Mouse (Mus musculus) embryonic fibroblast, embryonic 13.5 days (primary cell): ENCODE data around the gene Fars2.

Source experiments
- CTCF ChIP-seq: IDR thresholded peaks from 2 replicates; pipeline ENCODE4 v1.5.1; 2011; ENCODE audit warnings: mild to moderate bottlenecking, control low read depth, low read length, moderate library complexity, borderline replicate concordance; ENCODE audit not compliant: insufficient read depth
- POLR2A ChIP-seq: IDR thresholded peaks from 2 replicates; pipeline ENCODE4 v1.6.1; 2011; ENCODE audit warnings: low read depth, mild to moderate bottlenecking, control low read depth, low read length, moderate library complexity

DNA sequence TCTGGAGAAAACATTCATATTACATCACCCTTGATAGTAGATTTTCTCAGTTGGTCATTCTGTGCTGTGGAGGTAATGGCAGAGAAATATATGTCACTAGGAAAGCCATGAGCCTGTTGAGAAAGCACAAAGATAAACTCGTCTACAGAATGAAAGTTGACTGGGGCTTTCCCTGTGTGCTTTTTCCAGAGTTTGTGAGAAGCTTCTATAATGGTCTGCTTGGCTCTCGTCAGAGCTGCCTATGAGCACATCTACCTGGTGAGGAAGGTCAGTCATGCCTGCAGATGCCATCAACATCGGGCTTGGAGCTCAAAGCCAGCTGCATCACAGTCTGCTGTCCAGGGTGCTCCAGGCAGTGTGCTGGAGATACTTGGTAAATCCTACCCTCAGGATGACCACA lies 87.1 kb downstream of the Fars2 start:
- no peak for TF ChIP-seq CTCF
- TF ChIP-seq POLR2A = no peak
